Mouse (Mus musculus) urinary bladder, adult 2 months (tissue): ENCODE data around the gene Gpr156. TPM values are rescaled to one million over a fixed set of nuclear protein-coding genes. Genes with fewer than 3 reads are reported as not detected.

Experiments used
- DNase-seq: peaks from one replicate; pipeline ENCODE4 v3.0.0; 2022; ENCODE audit warnings: low spot score
- polyA plus RNA-seq: library from polyadenylated mRNA; depleted of rRNA; stranded (reverse); fragments of >200 nt; gene quantifications from 2 replicates; pipeline ENCODE4 v1.2.3, GENCODE M21; 2012; rRNA removed

The Gpr156 gene
- polyA plus RNA-seq = 0.19 TPM in 2 replicates

- DNase-seq = peak; percentile 28
Observed at GRCm38 (mm10) chr16:37916138-37916817, at the start of gene Gpr156. TSS of gene Gpr156 (plus strand) at chr16:37916496.

GRCm38 (mm10) chr16:37867791-37868505, 48.3 kb upstream of the Gpr156 start, which contains the start of gene Lrrc58:
TSS of gene Lrrc58 (plus strand) at chr16:37868389.
- DNase-seq = peak; percentile 87

GRCm38 (mm10) chr16:37868506-37869469, 47.5 kb upstream of the Gpr156 start:
- peak; percentile 24 for DNase-seq

- no peak for DNase-seq
Observed at GRCm38 (mm10) chr16:37869470-37870231, 46.6 kb upstream of the Gpr156 start.

GRCm38 (mm10) chr16:37871112-37871715, 45.1 kb upstream of the Gpr156 start:
- DNase-seq = no peak

GRCm38 (mm10) chr16:37874501-37875235, 41.6 kb upstream of the Gpr156 start:
- DNase-seq = no peak

GRCm38 (mm10) chr16:37877406-37877805, 38.9 kb upstream of the Gpr156 start:
- DNase-seq = no peak

GRCm38 (mm10) chr16:37878951-37879505, 37.3 kb upstream of the Gpr156 start:
- no peak for DNase-seq

- DNase-seq = no peak
Observed at GRCm38 (mm10) chr16:37879750-37880419, 36.4 kb upstream of the Gpr156 start.

GRCm38 (mm10) chr16:37881168-37881567, 35.1 kb upstream of the Gpr156 start:
- DNase-seq = no peak

- no peak for DNase-seq
Observed at GRCm38 (mm10) chr16:37888986-37889385, 27.3 kb upstream of the Gpr156 start.

GRCm38 (mm10) chr16:37892667-37893066, 23.6 kb upstream of the Gpr156 start:
- DNase-seq = no peak

GRCm38 (mm10) chr16:37893381-37893780, 22.9 kb upstream of the Gpr156 start:
- no peak for DNase-seq

- DNase-seq = no peak
Observed at GRCm38 (mm10) chr16:37893942-37894341, 22.4 kb upstream of the Gpr156 start.

- DNase-seq = no peak
Observed at GRCm38 (mm10) chr16:37898790-37899189, 17.5 kb upstream of the Gpr156 start.

GRCm38 (mm10) chr16:37899357-37899756, 16.9 kb upstream of the Gpr156 start:
- DNase-seq = no peak

- no peak for DNase-seq
Observed at GRCm38 (mm10) chr16:37901318-37901717, 15.0 kb upstream of the Gpr156 start.

- DNase-seq = no peak
Observed at GRCm38 (mm10) chr16:37906456-37906855, 9.8 kb upstream of the Gpr156 start.

GRCm38 (mm10) chr16:37911086-37911485, 5.2 kb upstream of the Gpr156 start:
- no peak for DNase-seq
